Mouse (Mus musculus) neural tube, embryonic 15.5 days (tissue): ENCODE data around the gene Pfkfb3. TPM values are rescaled to one million over a fixed set of nuclear protein-coding genes. Genes with fewer than 3 reads are reported as not detected.

Source experiments
- ATAC-seq: fragments of 200-750 bp; cut with Nextera tagmentation; 2 replicates; pipeline ENCODE4 v1.8.0; 2017; ENCODE audit warnings: mild to moderate bottlenecking, moderate TSS enrichment, moderate library complexity; ENCODE audit not compliant: low FRiP score
- H3K27ac ChIP-seq: fragments of 300-500 bp; sonication (generic); replicated peaks from 2 replicates; pipeline ENCODE4 v1.5.1; 2015; ENCODE audit warnings: mild to moderate bottlenecking, inconsistent platforms
- H3K27me3 ChIP-seq: fragments of 300-500 bp; sonication (generic); replicated peaks from 2 replicates; pipeline ENCODE4 v1.6.1; 2015; ENCODE audit warnings: inconsistent platforms
- H3K36me3 ChIP-seq: fragments of 300-500 bp; sonication (generic); 2 replicates; pipeline ENCODE4 v1.6.1; 2015; ENCODE audit warnings: inconsistent platforms
- H3K4me1 ChIP-seq: fragments of 300-500 bp; sonication (generic); 2 replicates; pipeline ENCODE4 v1.6.1; 2015; ENCODE audit warnings: inconsistent platforms
- H3K4me2 ChIP-seq: fragments of 300-500 bp; sonication (generic); 2 replicates; pipeline ENCODE4 v1.6.1; 2015; ENCODE audit warnings: inconsistent platforms, mild to moderate bottlenecking, moderate library complexity
- H3K4me3 ChIP-seq: fragments of 300-500 bp; sonication (generic); replicated peaks from 2 replicates; pipeline ENCODE4 v1.5.1; 2015; ENCODE audit warnings: mild to moderate bottlenecking, inconsistent platforms
- H3K9ac ChIP-seq: fragments of 300-500 bp; sonication (generic); replicated peaks from 2 replicates; pipeline ENCODE4 v1.6.1; 2015; ENCODE audit warnings: mild to moderate bottlenecking, inconsistent platforms
- H3K9me3 ChIP-seq: fragments of 300-500 bp; sonication (generic); replicated peaks from 2 replicates; pipeline ENCODE4 v1.6.1; 2016; ENCODE audit warnings: inconsistent platforms
- WGBS: fragments of 180-500 bp; shearing (Covaris S2); methylation state at CpG from one replicate; pipeline ENCODE4 v1.1.7; 2015; ENCODE audit warnings: mixed read lengths; 5-methylcytosine and 5-hydroxymethylcytosine counted together
- polyA plus RNA-seq: library from polyadenylated mRNA; unstranded; fragments of >200 nt; fragmentation: Nextera tagmentation; extraction: Ambion mirVana; gene quantifications from 2 replicates; pipeline ENCODE4 v1.2.1, GENCODE M21; 2015

Pfkfb3 gene
- polyA plus RNA-seq, 1 experiment from 2014 or later, result 29.8 TPM

GRCm38 (mm10) chr2:11567781-11568362 lies 14.0 kb upstream of the Pfkfb3 start:
- H3K36me3 ChIP-seq, result no peaks in the 10 kb centered on the region
- no peak overlapping the region for H3K27ac ChIP-seq
- H3K4me1 ChIP-seq, result no peaks in the 10 kb centered on the region
- no peak for ATAC-seq
- H3K4me2 ChIP-seq, result no peak overlapping the region
- H3K27me3 ChIP-seq, result no peaks in the 10 kb centered on the region
- H3K9ac ChIP-seq, result no peak overlapping the region
- 59% methylated on average over 4 of the region's 4 CpGs for WGBS
- H3K9me3 ChIP-seq, result no peaks in the 10 kb centered on the region
- no peak overlapping the region for H3K4me3 ChIP-seq

- Histone ChIP-seq H3K4me3 (no peak overlapping the region), H3K9ac (no peak overlapping the region), H3K27me3 (no peaks in the 10 kb centered on the region), H3K36me3 (no peaks in the 10 kb centered on the region), H3K27ac (no peak overlapping the region), H3K4me2 (no peak overlapping the region), H3K4me1 (no peaks in the 10 kb centered on the region), H3K9me3 (no peaks in the 10 kb centered on the region)
- no peak for ATAC-seq
- WGBS, result 91% methylated on average over 3 of the region's 3 CpGs
These were observed 13.0 kb upstream of the Pfkfb3 start for GRCm38 (mm10) chr2:11566898-11567297.

- no peak overlapping the region for H3K4me3 ChIP-seq
These were observed 12.4 kb upstream of the Pfkfb3 start for GRCm38 (mm10) chr2:11566241-11566640.

GRCm38 (mm10) chr2:11564768-11565167 lies 10.9 kb upstream of the Pfkfb3 start:
- no peak overlapping the region for H3K4me3 ChIP-seq
- no peak overlapping the region for H3K4me2 ChIP-seq
- H3K27ac ChIP-seq, result no peak overlapping the region
- H3K9ac ChIP-seq, result no peak overlapping the region
- ATAC-seq, result no peak
- no peaks in the 10 kb centered on the region for H3K4me1 ChIP-seq
- no peaks in the 10 kb centered on the region for H3K9me3 ChIP-seq
- H3K27me3 ChIP-seq, result no peaks in the 10 kb centered on the region
- WGBS, result 83% methylated on average over 6 of the region's 6 CpGs
- H3K36me3 ChIP-seq, result no peaks in the 10 kb centered on the region

More at GRCm38 (mm10) chr2:11566241-11566640, 12.4 kb upstream of the Pfkfb3 start:
- H3K27ac ChIP-seq, result no peak overlapping the region
- H3K36me3 ChIP-seq, result no peaks in the 10 kb centered on the region
- H3K4me1 ChIP-seq, result no peaks in the 10 kb centered on the region
- H3K9me3 ChIP-seq, result no peaks in the 10 kb centered on the region
- 43% methylated on average over 7 of the region's 7 CpGs for WGBS
- no peak overlapping the region for H3K9ac ChIP-seq
- ATAC-seq, result no peak
- H3K27me3 ChIP-seq, result no peaks in the 10 kb centered on the region
- H3K4me2 ChIP-seq, result no peak overlapping the region

GRCm38 (mm10) chr2:11563256-11563655 lies 9.4 kb upstream of the Pfkfb3 start:
- ATAC-seq, result no peak
- 93% methylated on average over 17 of the region's 17 CpGs for WGBS
- no peak overlapping the region for H3K4me3 ChIP-seq

GRCm38 (mm10) chr2:11558654-11559053 lies 4.8 kb upstream of the Pfkfb3 start:
- peaks cover 12% of the 10 kb centered on the region for H3K27me3 ChIP-seq

More at GRCm38 (mm10) chr2:11563256-11563655, 9.4 kb upstream of the Pfkfb3 start:
- Histone ChIP-seq H3K9me3 (no peaks in the 10 kb centered on the region), H3K4me1 (no peaks in the 10 kb centered on the region), H3K9ac (no peak overlapping the region), H3K4me2 (no peak overlapping the region), H3K36me3 (no peaks in the 10 kb centered on the region), H3K27ac (no peak overlapping the region), H3K27me3 (no peaks in the 10 kb centered on the region)

GRCm38 (mm10) chr2:11557244-11557643 lies 3.4 kb upstream of the Pfkfb3 start:
- 64% methylated on average over 3 of the region's 3 CpGs for WGBS
- Histone ChIP-seq H3K27me3 (peaks cover 18% of the 10 kb centered on the region), H3K4me3 (no peak overlapping the region), H3K4me1 (peaks cover 19% of the 10 kb centered on the region), H3K9me3 (no peaks in the 10 kb centered on the region), H3K4me2 (no peak overlapping the region), H3K9ac (no peak overlapping the region), H3K36me3 (no peaks in the 10 kb centered on the region), H3K27ac (no peak overlapping the region)
- ATAC-seq, result no peak

More at GRCm38 (mm10) chr2:11558654-11559053, 4.8 kb upstream of the Pfkfb3 start:
- no peak overlapping the region for H3K27ac ChIP-seq
- no peaks in the 10 kb centered on the region for H3K36me3 ChIP-seq
- H3K4me1 ChIP-seq, result peaks cover 7% of the 10 kb centered on the region; the same call in 1 of the 2 replicates
- ATAC-seq, result no peak
- WGBS, result 85% methylated on average over 7 of the region's 7 CpGs
- H3K9ac ChIP-seq, result no peak overlapping the region
- H3K9me3 ChIP-seq, result no peaks in the 10 kb centered on the region
- H3K4me3 ChIP-seq, result no peak overlapping the region
- H3K4me2 ChIP-seq, result no peak overlapping the region

GRCm38 (mm10) chr2:11555316-11555715 lies 1.4 kb upstream of the Pfkfb3 start:
- peaks cover 19% of the 10 kb centered on the region for H3K4me1 ChIP-seq
- H3K27me3 ChIP-seq, result peaks cover 18% of the 10 kb centered on the region
- 58% methylated on average over 6 of the region's 6 CpGs for WGBS
- ATAC-seq, result no peak
- no peak overlapping the region for H3K27ac ChIP-seq
- no peaks in the 10 kb centered on the region for H3K36me3 ChIP-seq
- no peak overlapping the region for H3K4me3 ChIP-seq
- H3K4me2 ChIP-seq, result no peak overlapping the region
- no peaks in the 10 kb centered on the region for H3K9me3 ChIP-seq
- no peak overlapping the region for H3K9ac ChIP-seq

- peak; percentile 54 for ATAC-seq
- Histone ChIP-seq H3K4me1 (peaks cover 19% of the 10 kb centered on the region), H3K27ac (no peak overlapping the region), H3K9me3 (no peaks in the 10 kb centered on the region), H3K36me3 (no peaks in the 10 kb centered on the region), H3K27me3 (peaks cover 18% of the 10 kb centered on the region), H3K4me3 (peak overlapping the region; percentile 57), H3K9ac (peak overlapping the region; percentile 54), H3K4me2 (peak overlapping the region; percentile 94)
- WGBS, result 6% methylated on average over 15 of the region's 15 CpGs
These were observed 868 bp downstream of the Pfkfb3 start for GRCm38 (mm10) chr2:11552966-11553451.

- Histone ChIP-seq H3K4me2 (peak overlapping the region; percentile 94), H3K4me1 (peaks cover 19% of the 10 kb centered on the region), H3K9ac (no peak overlapping the region), H3K36me3 (no peaks in the 10 kb centered on the region), H3K27ac (no peak overlapping the region), H3K27me3 (peaks cover 18% of the 10 kb centered on the region), H3K9me3 (no peaks in the 10 kb centered on the region), H3K4me3 (peak overlapping the region; percentile 57; the same call in 1 of the 2 replicates)
- peak; percentile 16; the same call in 1 of the 2 replicates for ATAC-seq
- 7% methylated on average over 9 of the region's 9 CpGs for WGBS
These were observed 1.5 kb downstream of the Pfkfb3 start for GRCm38 (mm10) chr2:11552297-11552821.

- no peak overlapping the region for H3K9ac ChIP-seq
- peaks cover 19% of the 10 kb centered on the region for H3K4me1 ChIP-seq
- peaks cover 18% of the 10 kb centered on the region for H3K27me3 ChIP-seq
- H3K4me3 ChIP-seq, result no peak overlapping the region
- H3K4me2 ChIP-seq, result no peak overlapping the region
- H3K36me3 ChIP-seq, result no peaks in the 10 kb centered on the region
- 17% methylated on average over 1 of the region's 1 CpGs for WGBS
- ATAC-seq, result no peak
- no peak overlapping the region for H3K27ac ChIP-seq
- no peaks in the 10 kb centered on the region for H3K9me3 ChIP-seq
These were observed 2.2 kb downstream of the Pfkfb3 start for GRCm38 (mm10) chr2:11551726-11552125.

- ATAC-seq, result no peak
- H3K9me3 ChIP-seq, result no peaks in the 10 kb centered on the region
- H3K4me2 ChIP-seq, result no peak overlapping the region
- no peak overlapping the region for H3K9ac ChIP-seq
- peaks cover 6% of the 10 kb centered on the region for H3K27me3 ChIP-seq
- no peaks in the 10 kb centered on the region for H3K36me3 ChIP-seq
- no peak overlapping the region for H3K27ac ChIP-seq
- 88% methylated on average over 10 of the region's 10 CpGs for WGBS
- peaks cover 13% of the 10 kb centered on the region for H3K4me1 ChIP-seq
- no peak overlapping the region for H3K4me3 ChIP-seq
These were observed 5.4 kb downstream of the Pfkfb3 start for GRCm38 (mm10) chr2:11548508-11548907.
